ENCODE assay signal across 9 mouse cellular contexts in the genomic region with DNA sequence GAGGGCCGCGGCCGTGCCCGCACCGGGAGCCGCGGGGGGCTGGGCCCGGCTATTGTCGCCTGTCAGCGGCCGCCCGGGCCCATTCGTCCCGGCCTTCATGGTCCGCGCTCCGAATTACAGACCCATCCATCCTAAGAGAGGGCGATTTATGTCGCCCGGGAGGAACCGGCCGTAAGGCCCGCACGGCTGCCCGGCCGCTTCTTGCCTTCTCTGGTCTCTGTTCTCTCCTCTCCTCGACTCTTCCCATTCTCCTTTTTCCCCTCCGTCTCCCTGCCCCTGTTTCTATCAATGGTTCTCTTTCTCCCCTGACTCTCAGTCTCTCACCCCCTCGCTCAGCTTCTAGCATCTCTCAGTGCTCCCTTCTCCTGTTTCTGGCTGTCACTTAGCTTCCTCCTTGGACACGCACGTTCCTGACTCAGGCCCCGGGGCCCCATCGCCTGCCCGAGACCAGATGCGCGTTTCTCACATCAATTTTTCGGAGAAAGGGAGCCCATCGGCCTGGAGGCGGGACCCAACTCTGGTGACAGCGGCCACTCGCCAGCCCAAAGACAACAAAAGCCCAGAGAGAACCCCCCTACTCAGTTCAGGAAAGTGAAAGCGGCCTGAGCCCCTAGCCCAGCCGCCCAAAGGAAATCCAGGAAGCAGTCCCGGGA. TPM values are rescaled to one million over a fixed set of nuclear protein-coding genes. Genes with fewer than 3 reads are reported as not detected.
DNase-seq lines count a peak whose midpoint lies in the region; ATAC-seq lines count a peak whose summit lies in the region.
"Had no signal": no experiment of that assay in that cellular context is flagged by ENCODE, and none has a peak within 500 bp of the region (broad histone marks: within the 10 kb centered on the region; RNA-seq: fewer than 3 reads in every experiment).

No protein-coding gene starts in this region.

- H3K4me2 ChIP-seq in embryonic facial prominence, embryonic 15.5 days (replicated peaks): peak overlapping the region; percentile 39
- peak overlapping the region; percentile 41 for H3K4me2 ChIP-seq in limb, embryonic 11.5 days (ENCODE audit: low read depth, severe bottlenecking)
- peak overlapping the region; percentile 57 for H3K4me2 ChIP-seq in neural tube, embryonic 14.5 days (ENCODE audit: low read depth, low read length)

- DNase-seq in kidney, adult 18-20 months: peak; percentile 27
- DNase-seq in kidney, adult 9 months: no peak
- DNase-seq in limb, embryonic 11.5 days (ENCODE audit: low spot score): peak; percentile 69
- DNase-seq in right cerebral cortex, postnatal 10 days (ENCODE audit: low spot score in 2 of 2): no peak
- no peak for DNase-seq in gastrocnemius, postnatal 14 days
- DNase-seq: thymus, postnatal 36 days had no signal

- peaks cover 98% of the 10 kb centered on the region for H3K27me3 ChIP-seq in embryonic facial prominence, embryonic 15.5 days
- peaks cover 97% of the 10 kb centered on the region for H3K27me3 ChIP-seq in limb, embryonic 11.5 days (ENCODE audit: control insufficient read depth, insufficient read depth, low read length)
- peaks cover 8% of the 10 kb centered on the region for H3K27me3 ChIP-seq in neural tube, embryonic 14.5 days (ENCODE audit: control insufficient read depth, insufficient read depth, low read length)

- H3K4me3 ChIP-seq in embryonic facial prominence, embryonic 15.5 days (replicated peaks): peak overlapping the region; percentile 26
- peak overlapping the region; percentile 22 for H3K4me3 ChIP-seq in limb, embryonic 11.5 days (ENCODE audit: low read depth, low read length)
- H3K4me3 ChIP-seq in neural tube, embryonic 14.5 days (ENCODE audit: low read depth, low read length): peak overlapping the region; percentile 65

- no peak overlapping the region for H3K27ac ChIP-seq in embryonic facial prominence, embryonic 15.5 days (replicated peaks)
- H3K27ac ChIP-seq in limb, embryonic 11.5 days (replicated peaks; ENCODE audit: low read depth, low read length): peak overlapping the region; percentile 42; the same call in 1 of the 2 replicates
- H3K27ac ChIP-seq in neural tube, embryonic 14.5 days (ENCODE audit: low read depth, low read length): peak overlapping the region; percentile 97

- intact Hi-C loops in gastrocnemius, postnatal 14 days (cut with DNase I; ENCODE audit: low total_unique reads): no loop called here

- ATAC-seq in embryonic facial prominence, embryonic 15.5 days (ENCODE audit: insufficient number of reproducible peaks, low FRiP score, low TSS enrichment, low read depth): no peak
- ATAC-seq in limb, embryonic 11.5 days (ENCODE audit: insufficient number of reproducible peaks, low FRiP score, low TSS enrichment, low read depth): no peak
- ATAC-seq in neural tube, embryonic 14.5 days (ENCODE audit: low read depth): 0 out of 2 replicates have a peak, but pooled peaks have one; percentile 10
- no peak for ATAC-seq in megakaryocyte progenitor cell, adult 5-6 weeks (replicated peaks; ENCODE audit: poor library complexity)

- peaks cover 54% of the 10 kb centered on the region for H3K4me1 ChIP-seq in embryonic facial prominence, embryonic 15.5 days
- H3K4me1 ChIP-seq in limb, embryonic 11.5 days (ENCODE audit: control insufficient read depth, insufficient read depth, low read length): peaks cover 12% of the 10 kb centered on the region
- peaks cover 28% of the 10 kb centered on the region; the same call in 1 of the 2 replicates for H3K4me1 ChIP-seq in neural tube, embryonic 14.5 days (ENCODE audit: control insufficient read depth, insufficient read depth, low read length)

- no peaks in the 10 kb centered on the region for H3K36me3 ChIP-seq in embryonic facial prominence, embryonic 15.5 days
- H3K36me3 ChIP-seq in limb, embryonic 11.5 days (ENCODE audit: control insufficient read depth, insufficient read depth, low read length): no peaks in the 10 kb centered on the region
- no peaks in the 10 kb centered on the region for H3K36me3 ChIP-seq in neural tube, embryonic 14.5 days (ENCODE audit: control insufficient read depth, insufficient read depth, low read length)

- no peaks in the 10 kb centered on the region for H3K9me3 ChIP-seq in embryonic facial prominence, embryonic 15.5 days (replicated peaks)
- no peaks in the 10 kb centered on the region for H3K9me3 ChIP-seq in limb, embryonic 11.5 days (ENCODE audit: control insufficient read depth, low read length)
- H3K9me3 ChIP-seq in neural tube, embryonic 14.5 days (ENCODE audit: control insufficient read depth, low read length): no peaks in the 10 kb centered on the region

- no peak overlapping the region for H3K9ac ChIP-seq in embryonic facial prominence, embryonic 15.5 days
- peak overlapping the region; percentile 45 for H3K9ac ChIP-seq in limb, embryonic 11.5 days (ENCODE audit: low read length)
- peak overlapping the region; percentile 92 for H3K9ac ChIP-seq in neural tube, embryonic 14.5 days (replicated peaks; ENCODE audit: low read depth, low read length)

- 2% methylated on average over 44 of the region's 44 CpGs for WGBS in embryonic facial prominence, embryonic 15.5 days
- WGBS in limb, embryonic 11.5 days: under 1% methylated on average over 44 of the region's 44 CpGs
- WGBS in neural tube, embryonic 14.5 days: under 1% methylated on average over 44 of the region's 44 CpGs

RNA-seq across cellular contexts. Expression of gene Lbx1, which starts 4.1 kb away (rescaled TPM):
- polyA plus RNA-seq in embryonic facial prominence, embryonic 15.5 days (2015; fragmentation: Nextera tagmentation; extraction: Ambion mirVana): 0.49 and 0.75 TPM in 2 replicates
- polyA plus RNA-seq in limb, embryonic 11.5 days (2014; fragmentation: Nextera tagmentation; extraction: Ambion mirVana): 5.0 and 5.1 TPM in 2 replicates
- polyA plus RNA-seq in neural tube, embryonic 14.5 days (2014; fragmentation: Nextera tagmentation; extraction: Ambion mirVana): 23.0 and 24.3 TPM in 2 replicates
- total RNA-seq in megakaryocyte progenitor cell, adult 5-6 weeks (2015): not detected in 2 replicates
- not detected in 2 replicates for total RNA-seq in megakaryocyte progenitor cell, adult 5-6 weeks (2017)
- 10 to 100 TPM; 32.2 to 38.1 TPM for total RNA-seq in gastrocnemius, postnatal 14 days (2021)

Comparison
In these comparisons a context has a peak if more than half of its experiments do, and no peak if none do; other contexts are left out.
1. DNase-seq: peak in kidney, adult 18-20 months (single experiment) and limb, embryonic 11.5 days (single experiment); none in kidney, adult 9 months (single experiment), right cerebral cortex, postnatal 10 days (0 of 2) and gastrocnemius, postnatal 14 days (single experiment).
2. Peak in every context shown above with its lines, with median percentiles within 50 percentile points of each other: H3K4me2 ChIP-seq and H3K4me3 ChIP-seq.